Comparison of ENCODE assay signal across 12 mouse cellular contexts in the genomic region with DNA sequence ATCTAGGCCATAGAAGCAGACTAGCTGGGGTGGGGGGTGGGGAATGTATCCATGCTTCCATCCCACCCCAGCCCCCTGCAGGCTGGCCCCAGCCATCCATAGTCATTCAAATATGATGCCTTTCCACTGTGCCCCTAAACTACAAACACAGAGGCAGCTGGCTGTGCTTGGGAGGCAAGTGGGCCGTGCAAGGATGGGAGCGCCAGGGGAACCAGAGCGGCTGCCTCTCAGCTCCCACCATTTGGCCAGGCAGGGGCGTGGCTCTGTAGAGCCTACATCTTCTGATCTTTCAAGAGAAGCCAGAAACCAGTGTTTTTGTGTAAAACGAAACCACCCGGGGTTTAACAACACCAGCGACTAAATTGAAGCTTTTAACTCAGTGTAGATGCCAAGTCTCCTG. TPM values are rescaled to one million over a fixed set of nuclear protein-coding genes. Genes with fewer than 3 reads are reported as not detected.
DNase-seq lines count a peak whose midpoint lies in the region; ATAC-seq lines count a peak whose summit lies in the region.
"Had no signal": no experiment of that assay in that cellular context is flagged by ENCODE, and none has a peak within 500 bp of the region (broad histone marks: within the 10 kb centered on the region; RNA-seq: fewer than 3 reads in every experiment).

No protein-coding gene starts in this region.

- H3K27ac ChIP-seq in limb, embryonic 13.5 days, result peak overlapping the region; percentile 15; the same call in 1 of the 2 replicates
- H3K27ac ChIP-seq: intestine, embryonic 15.5 days; neural tube, embryonic 15.5 days had no signal

- H3K27me3 ChIP-seq in limb, embryonic 13.5 days, result peaks cover 28% of the 10 kb centered on the region

- H3K36me3 ChIP-seq in limb, embryonic 13.5 days, result no peaks in the 10 kb centered on the region
- H3K36me3 ChIP-seq: intestine, embryonic 15.5 days; neural tube, embryonic 15.5 days had no signal

- no peak overlapping the region for H3K9ac ChIP-seq in limb, embryonic 13.5 days
- H3K9ac ChIP-seq: intestine, embryonic 15.5 days; neural tube, embryonic 15.5 days had no signal

- peaks cover 16% of the 10 kb centered on the region for H3K4me1 ChIP-seq in limb, embryonic 13.5 days

- intact Hi-C loops in left cerebral cortex, postnatal 4 days (cut with DNase I), result loop anchor here (5.0 kb wide), 1 partner anchor 44 kb away; no protein-coding TSS in a partner anchor
- intact Hi-C loops in left cerebral cortex, postnatal 25 days (cut with DNase I), result no loop called here

- 6% methylated on average over 7 of the region's 7 CpGs for WGBS in limb, embryonic 13.5 days

- ATAC-seq in limb, embryonic 13.5 days (ENCODE audit: low FRiP score, low read depth), result peak; percentile 58; the same call in 1 of the 2 replicates
- no peak for ATAC-seq in activated CD4-positive, CD25-positive, alpha-beta regulatory T cell, adult 4 months
- ATAC-seq: intestine, embryonic 15.5 days had no signal

- no peak overlapping the region for H3K4me2 ChIP-seq in limb, embryonic 13.5 days (replicated peaks)
- H3K4me2 ChIP-seq: intestine, embryonic 15.5 days; neural tube, embryonic 15.5 days had no signal

- H3K9me3 ChIP-seq in limb, embryonic 13.5 days, result no peaks in the 10 kb centered on the region
- H3K9me3 ChIP-seq: intestine, embryonic 15.5 days; neural tube, embryonic 15.5 days had no signal

- no peak overlapping the region for H3K4me3 ChIP-seq in limb, embryonic 13.5 days
- H3K4me3 ChIP-seq: intestine, embryonic 15.5 days; neural tube, embryonic 15.5 days had no signal

- DNase-seq in embryo, embryonic 10 days (ENCODE audit: low spot score), result peak; percentile 23
- DNase-seq in embryo, embryonic 9.5 days (ENCODE audit: extremely low spot score), result no peak
- peak; percentile 18 for DNase-seq in left cerebral cortex, postnatal 4 days
- no peak for DNase-seq in left cerebral cortex, postnatal 25 days (ENCODE audit: low spot score in 2 of 2)
- DNase-seq in ZHBTc4 (ENCODE audit: low read depth, low spot score), result peak; percentile 89
- DNase-seq in heart, adult 9 months (ENCODE audit: low spot score in 2 of 2), result no peak
- DNase-seq: heart, adult 18-20 months; heart, postnatal 14 days had no signal

RNA-seq across cellular contexts. Expression of a gene that starts 4.7 kb away (rescaled TPM):
- total RNA-seq in left cerebral cortex, postnatal 4 days (2021), result 1 to 10 TPM; 6.6 to 9.3 TPM
- total RNA-seq in left cerebral cortex, postnatal 25 days (2021), result 1 to 10 TPM; 7.1 to 7.8 TPM
- 12.0 and 15.3 TPM in 2 replicates for polyA plus RNA-seq in limb, embryonic 13.5 days (2015; fragmentation: Nextera tagmentation; extraction: Ambion mirVana)
- 1 to 10 TPM in 1 of 2 experiments, under 1 TPM in 1; 0.54 to 1.1 TPM for polyA plus RNA-seq in activated CD4-positive, CD25-positive, alpha-beta regulatory T cell, adult 4 months (2017; shearing (Covaris generic))

Comparison
In these comparisons a context has a peak if more than half of its experiments do, and no peak if none do; other contexts are left out.
1. DNase-seq: peak in embryo, embryonic 10 days (single experiment), left cerebral cortex, postnatal 4 days (single experiment) and ZHBTc4 (single experiment); none in embryo, embryonic 9.5 days (single experiment), left cerebral cortex, postnatal 25 days (0 of 2) and heart, adult 9 months (0 of 2).